Mouse (Mus musculus): ENCODE measurements around the gene Kif26b. TPM values are rescaled to one million over a fixed set of nuclear protein-coding genes. Genes with fewer than 3 reads are reported as not detected.

The Kif26b gene
- polyA plus RNA-seq, 1 experiment from 2014 or later = 0.05 TPM

DNA sequence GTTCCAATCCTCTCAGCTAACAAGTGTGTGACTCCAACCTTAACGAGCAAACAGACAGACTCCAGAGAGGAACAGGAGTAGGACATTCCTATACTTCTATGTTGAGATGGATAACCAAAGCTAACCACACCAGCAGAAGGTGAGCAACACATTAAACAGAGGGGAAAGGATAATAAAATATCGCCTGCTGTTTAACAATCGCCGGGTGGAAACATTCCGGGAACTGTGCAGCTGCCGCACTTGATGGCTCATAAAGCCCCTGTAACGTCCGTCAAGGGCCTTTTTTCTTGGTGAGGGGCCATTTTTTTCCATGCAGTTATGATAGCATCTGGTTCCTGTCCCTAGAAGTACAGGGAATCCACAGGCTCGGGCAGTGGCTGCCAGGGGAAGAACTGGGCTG is 204.1 kb downstream of the Kif26b start:
- Histone ChIP-seq H3K27ac (ENCODE audit: low read length) (no peak overlapping the region), H3K4me1 (ENCODE audit: control insufficient read depth, low read depth, low read length) (no peaks in the 10 kb centered on the region), H3K4me2 (ENCODE audit: low read depth, low read length) (no peak overlapping the region), H3K36me3 (ENCODE audit: control insufficient read depth, insufficient read depth) (no peaks in the 10 kb centered on the region), H3K27me3 (ENCODE audit: control insufficient read depth, insufficient read depth, low read depth, low read length) (no peaks in the 10 kb centered on the region), H3K9ac (ENCODE audit: low read depth, low read length) (no peak overlapping the region), H3K4me3 (ENCODE audit: low read depth, low read length) (no peak overlapping the region), H3K9me3 (replicated peaks; ENCODE audit: control insufficient read depth, low read length) (no peaks in the 10 kb centered on the region)
- 60% methylated on average over 9 of the region's 9 CpGs for WGBS (ENCODE audit: insufficient replicate concordance)
- ATAC-seq (ENCODE audit: low read depth) = no peak

DNA sequence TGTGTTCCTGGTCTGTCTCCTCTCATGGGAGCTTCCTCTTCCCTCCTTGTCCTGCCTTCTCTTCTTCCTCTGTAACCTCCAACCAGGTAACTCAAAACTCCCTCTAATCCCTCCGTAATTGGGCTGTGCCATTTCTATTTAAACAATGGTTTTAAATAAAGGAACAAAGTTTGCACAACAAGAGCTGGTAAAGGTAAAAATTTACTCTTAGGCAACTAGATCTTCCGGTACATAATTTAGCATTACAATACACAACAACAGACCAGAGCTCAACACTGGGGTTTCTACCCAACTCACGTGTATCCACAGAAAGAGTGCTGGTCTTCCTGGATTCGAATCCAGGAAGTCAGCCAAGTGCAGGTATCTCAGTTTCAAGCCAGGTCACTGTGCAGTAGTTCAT is 205.7 kb downstream of the Kif26b start:
- no peaks in the 10 kb centered on the region for H3K4me1 ChIP-seq (ENCODE audit: control insufficient read depth, low read depth, low read length)
- H3K4me2 ChIP-seq (ENCODE audit: low read depth, low read length) = no peak overlapping the region
- no peaks in the 10 kb centered on the region for H3K9me3 ChIP-seq (replicated peaks; ENCODE audit: control insufficient read depth, low read length)
- no peaks in the 10 kb centered on the region for H3K36me3 ChIP-seq (ENCODE audit: control insufficient read depth, insufficient read depth)
- no peak overlapping the region for H3K4me3 ChIP-seq (ENCODE audit: low read depth, low read length)
- H3K9ac ChIP-seq (ENCODE audit: low read depth, low read length) = no peak overlapping the region
- no peak for ATAC-seq (ENCODE audit: low read depth)
- no peaks in the 10 kb centered on the region for H3K27me3 ChIP-seq (ENCODE audit: control insufficient read depth, insufficient read depth, low read depth, low read length)
- no peak overlapping the region for H3K27ac ChIP-seq (ENCODE audit: low read length)
- WGBS (ENCODE audit: insufficient replicate concordance) = 54% methylated on average over 4 of the region's 4 CpGs

DNA sequence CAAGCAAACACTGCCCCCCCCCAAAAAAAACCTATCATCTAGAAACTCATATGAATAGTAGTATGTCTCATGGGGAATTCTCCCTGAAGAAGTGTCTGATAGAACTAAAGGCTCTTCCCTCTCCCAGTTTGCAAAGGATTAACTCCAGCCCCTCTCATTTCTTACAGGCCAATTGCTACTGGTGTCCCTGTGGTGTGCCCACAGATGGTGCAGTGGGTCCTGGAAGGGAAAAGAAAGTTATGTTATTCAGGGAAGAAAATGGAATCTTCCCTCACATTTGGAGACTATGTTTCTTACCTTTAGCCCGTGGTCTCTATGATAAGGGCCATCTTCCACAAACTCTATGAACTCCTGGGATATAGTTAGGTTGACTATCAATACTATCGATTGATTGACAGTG is 208.0 kb downstream of the Kif26b start:
- ATAC-seq (ENCODE audit: low read depth) = no peak
- H3K27ac ChIP-seq (ENCODE audit: low read length) = no peak overlapping the region
- 55% methylated on average over 2 of the region's 2 CpGs for WGBS (ENCODE audit: insufficient replicate concordance)

DNA sequence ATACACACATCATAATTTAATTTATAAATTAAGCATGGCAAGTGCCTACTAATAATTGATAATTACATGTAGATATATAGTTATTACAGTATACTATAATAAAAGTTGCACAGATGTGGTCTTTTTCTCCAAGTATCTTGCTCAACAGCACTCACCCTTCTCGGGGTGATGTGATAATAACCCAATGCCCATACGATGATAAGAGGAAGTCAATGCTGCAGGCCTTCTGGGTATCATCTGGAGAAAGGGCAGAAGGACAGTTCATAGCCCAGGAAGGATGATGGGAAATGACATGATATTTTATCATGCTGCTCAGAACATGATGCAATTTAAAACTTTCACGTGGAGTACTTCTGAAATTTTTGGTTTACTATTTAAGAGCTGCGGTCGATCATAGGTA is 214.9 kb downstream of the Kif26b start:
- peak; percentile 41; the same call in 1 of the 2 replicates for ATAC-seq (ENCODE audit: low read depth)
- Histone ChIP-seq H3K27ac (ENCODE audit: low read length) (no peak overlapping the region), H3K4me2 (ENCODE audit: low read depth, low read length) (no peak overlapping the region), H3K36me3 (ENCODE audit: control insufficient read depth, insufficient read depth) (no peaks in the 10 kb centered on the region), H3K27me3 (ENCODE audit: control insufficient read depth, insufficient read depth, low read depth, low read length) (no peaks in the 10 kb centered on the region), H3K4me1 (ENCODE audit: control insufficient read depth, low read depth, low read length) (no peaks in the 10 kb centered on the region), H3K9ac (ENCODE audit: low read depth, low read length) (no peak overlapping the region), H3K9me3 (replicated peaks; ENCODE audit: control insufficient read depth, low read length) (no peaks in the 10 kb centered on the region), H3K4me3 (ENCODE audit: low read depth, low read length) (no peak overlapping the region)
- 48% methylated on average over 5 of the region's 5 CpGs for WGBS (ENCODE audit: insufficient replicate concordance)

More for the DNA sequence above, 208.0 kb downstream of the Kif26b start:
- H3K27me3 ChIP-seq (ENCODE audit: control insufficient read depth, insufficient read depth, low read depth, low read length) = no peaks in the 10 kb centered on the region
- H3K4me3 ChIP-seq (ENCODE audit: low read depth, low read length) = no peak overlapping the region
- H3K9ac ChIP-seq (ENCODE audit: low read depth, low read length) = no peak overlapping the region
- H3K4me2 ChIP-seq (ENCODE audit: low read depth, low read length) = no peak overlapping the region
- no peaks in the 10 kb centered on the region for H3K9me3 ChIP-seq (replicated peaks; ENCODE audit: control insufficient read depth, low read length)
- H3K36me3 ChIP-seq (ENCODE audit: control insufficient read depth, insufficient read depth) = no peaks in the 10 kb centered on the region
- H3K4me1 ChIP-seq (ENCODE audit: control insufficient read depth, low read depth, low read length) = no peaks in the 10 kb centered on the region

DNA sequence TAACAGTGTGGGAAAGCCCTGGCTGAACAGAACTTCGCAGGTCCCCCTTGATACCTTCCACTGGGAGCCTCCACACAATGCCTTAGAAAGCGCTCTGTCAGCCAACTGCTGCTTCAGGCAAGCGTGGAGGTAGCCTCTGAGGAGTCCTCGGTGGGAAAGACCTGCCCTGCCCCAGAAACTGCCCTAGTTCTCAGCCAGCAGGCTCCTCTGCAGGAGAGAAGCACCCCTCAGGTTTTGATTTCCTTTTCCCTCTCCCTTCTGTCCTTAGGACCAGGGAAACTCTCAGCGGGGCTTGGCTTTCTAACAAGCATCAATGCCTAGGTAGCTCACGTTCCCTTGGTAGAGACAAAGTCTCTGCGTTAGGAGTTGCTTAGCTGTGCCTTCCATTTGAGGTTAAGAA is 215.6 kb downstream of the Kif26b start:
- 62% methylated on average over 7 of the region's 7 CpGs for WGBS (ENCODE audit: insufficient replicate concordance)

DNA sequence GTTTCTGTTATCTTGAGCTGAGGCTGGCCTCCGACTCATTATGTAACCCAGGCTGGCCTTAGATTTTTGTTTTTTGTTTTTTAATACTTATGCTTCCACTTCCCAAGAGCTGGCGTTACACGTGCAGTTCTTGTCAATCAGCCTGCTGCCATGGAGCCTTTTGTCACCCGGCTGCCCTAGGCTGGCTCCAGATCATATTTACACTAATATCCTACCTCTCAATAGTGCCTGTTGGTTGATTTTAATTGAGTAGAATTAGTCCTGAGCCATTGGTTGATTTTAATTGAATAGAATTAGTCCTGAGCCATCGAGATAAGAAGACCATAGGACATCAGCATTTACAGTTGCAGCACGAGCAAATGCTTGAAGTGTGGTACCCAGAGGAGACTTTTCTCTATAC is 216.0 kb downstream of the Kif26b start:
- ATAC-seq (ENCODE audit: low read depth) = no peak
- Histone ChIP-seq H3K4me1 (ENCODE audit: control insufficient read depth, low read depth, low read length) (no peaks in the 10 kb centered on the region), H3K9me3 (replicated peaks; ENCODE audit: control insufficient read depth, low read length) (no peaks in the 10 kb centered on the region), H3K9ac (ENCODE audit: low read depth, low read length) (no peak overlapping the region), H3K27me3 (ENCODE audit: control insufficient read depth, insufficient read depth, low read depth, low read length) (no peaks in the 10 kb centered on the region), H3K4me2 (ENCODE audit: low read depth, low read length) (no peak overlapping the region), H3K27ac (ENCODE audit: low read length) (no peak overlapping the region), H3K4me3 (ENCODE audit: low read depth, low read length) (no peak overlapping the region), H3K36me3 (ENCODE audit: control insufficient read depth, insufficient read depth) (no peaks in the 10 kb centered on the region)
- 63% methylated on average over 6 of the region's 6 CpGs for WGBS (ENCODE audit: insufficient replicate concordance)

More for the DNA sequence above, 215.6 kb downstream of the Kif26b start:
- no peak overlapping the region for H3K9ac ChIP-seq (ENCODE audit: low read depth, low read length)
- H3K27me3 ChIP-seq (ENCODE audit: control insufficient read depth, insufficient read depth, low read depth, low read length) = no peaks in the 10 kb centered on the region
- H3K27ac ChIP-seq (ENCODE audit: low read length) = no peak overlapping the region
- H3K4me2 ChIP-seq (ENCODE audit: low read depth, low read length) = no peak overlapping the region
- no peak for ATAC-seq (ENCODE audit: low read depth)
- no peaks in the 10 kb centered on the region for H3K9me3 ChIP-seq (replicated peaks; ENCODE audit: control insufficient read depth, low read length)
- H3K36me3 ChIP-seq (ENCODE audit: control insufficient read depth, insufficient read depth) = no peaks in the 10 kb centered on the region
- no peaks in the 10 kb centered on the region for H3K4me1 ChIP-seq (ENCODE audit: control insufficient read depth, low read depth, low read length)
- H3K4me3 ChIP-seq (ENCODE audit: low read depth, low read length) = no peak overlapping the region

DNA sequence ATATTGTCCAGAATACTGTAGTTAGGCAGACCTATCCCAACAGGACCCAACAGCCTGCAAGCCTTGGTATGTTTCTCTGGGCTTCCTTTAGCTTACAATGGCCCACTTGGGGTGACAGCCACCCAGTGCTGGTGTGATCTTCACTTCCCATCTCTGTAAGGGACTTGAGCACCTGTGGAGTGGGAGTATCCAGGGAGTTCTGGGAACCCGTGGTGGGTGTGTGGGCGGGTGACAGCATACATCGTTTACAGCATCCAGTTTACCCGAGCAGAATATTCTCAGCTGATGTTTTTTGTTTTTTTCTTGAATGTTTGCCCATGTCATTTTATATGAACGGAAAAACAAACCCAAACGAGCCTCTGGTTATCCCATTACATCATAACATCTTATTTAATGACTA is 216.5 kb downstream of the Kif26b start:
- H3K4me3 ChIP-seq (ENCODE audit: low read depth, low read length) = no peak overlapping the region

GRCm38 (mm10) chr1:178747279-178748221 is 218.6 kb downstream of the Kif26b start:
- WGBS (ENCODE audit: insufficient replicate concordance) = 69% methylated on average over 13 of the region's 13 CpGs
- H3K27me3 ChIP-seq (ENCODE audit: control insufficient read depth, insufficient read depth, low read depth, low read length) = no peaks in the 10 kb centered on the region
- no peak overlapping the region for H3K4me3 ChIP-seq (ENCODE audit: low read depth, low read length)
- no peaks in the 10 kb centered on the region for H3K36me3 ChIP-seq (ENCODE audit: control insufficient read depth, insufficient read depth)
- ATAC-seq (ENCODE audit: low read depth) = no peak
- H3K4me2 ChIP-seq (ENCODE audit: low read depth, low read length) = no peak overlapping the region
- no peak overlapping the region for H3K27ac ChIP-seq (ENCODE audit: low read length)
- H3K9ac ChIP-seq (ENCODE audit: low read depth, low read length) = no peak overlapping the region
- no peaks in the 10 kb centered on the region for H3K9me3 ChIP-seq (replicated peaks; ENCODE audit: control insufficient read depth, low read length)
- no peaks in the 10 kb centered on the region for H3K4me1 ChIP-seq (ENCODE audit: control insufficient read depth, low read depth, low read length)

More for the DNA sequence above, 216.5 kb downstream of the Kif26b start:
- no peaks in the 10 kb centered on the region for H3K27me3 ChIP-seq (ENCODE audit: control insufficient read depth, insufficient read depth, low read depth, low read length)
- no peak overlapping the region for H3K4me2 ChIP-seq (ENCODE audit: low read depth, low read length)
- no peaks in the 10 kb centered on the region for H3K9me3 ChIP-seq (replicated peaks; ENCODE audit: control insufficient read depth, low read length)
- 58% methylated on average over 6 of the region's 6 CpGs for WGBS (ENCODE audit: insufficient replicate concordance)
- no peaks in the 10 kb centered on the region for H3K36me3 ChIP-seq (ENCODE audit: control insufficient read depth, insufficient read depth)
- H3K27ac ChIP-seq (ENCODE audit: low read length) = no peak overlapping the region
- no peaks in the 10 kb centered on the region for H3K4me1 ChIP-seq (ENCODE audit: control insufficient read depth, low read depth, low read length)
- H3K9ac ChIP-seq (ENCODE audit: low read depth, low read length) = no peak overlapping the region
- no peak for ATAC-seq (ENCODE audit: low read depth)

DNA sequence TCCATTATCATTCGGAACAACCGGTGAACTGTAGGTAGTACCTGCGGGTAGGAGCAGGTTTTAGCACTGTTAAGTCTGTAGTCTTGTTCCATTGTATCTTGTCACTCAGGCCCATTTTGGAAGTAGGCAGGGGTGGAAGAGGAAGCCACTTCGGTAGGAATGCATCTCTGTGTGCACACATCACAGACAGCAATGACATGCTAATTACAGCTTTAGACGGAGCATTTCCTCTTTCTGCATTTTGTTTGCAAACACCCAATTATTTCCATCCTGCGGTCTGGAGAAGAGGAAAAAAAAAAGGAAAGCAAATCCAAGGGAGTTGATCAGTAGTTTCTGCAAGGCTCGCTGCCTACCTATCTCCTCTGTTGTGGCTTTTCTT is 219.3 kb downstream of the Kif26b start:
- Histone ChIP-seq H3K4me3 (ENCODE audit: low read depth, low read length) (no peak overlapping the region), H3K4me2 (ENCODE audit: low read depth, low read length) (no peak overlapping the region), H3K9me3 (replicated peaks; ENCODE audit: control insufficient read depth, low read length) (no peaks in the 10 kb centered on the region), H3K9ac (ENCODE audit: low read depth, low read length) (no peak overlapping the region), H3K27ac (ENCODE audit: low read length) (no peak overlapping the region), H3K27me3 (ENCODE audit: control insufficient read depth, insufficient read depth, low read depth, low read length) (no peaks in the 10 kb centered on the region), H3K36me3 (ENCODE audit: control insufficient read depth, insufficient read depth) (no peaks in the 10 kb centered on the region), H3K4me1 (ENCODE audit: control insufficient read depth, low read depth, low read length) (no peaks in the 10 kb centered on the region)
- WGBS (ENCODE audit: insufficient replicate concordance) = 66% methylated on average over 7 of the region's 7 CpGs
- no peak for ATAC-seq (ENCODE audit: low read depth)

Measured in liver, embryonic 16.5 days (tissue).